Mouse (Mus musculus) ES-E14 (cell line): ENCODE measurements at regions not wholly inside any gene's neighbourhood (a gene's known extent, or its start where the extent isn't known, plus 50 kb on each side); places are given as distances from the start of the nearest gene placed in this dataset.

Source experiments
- DNase-seq: peaks from one replicate; pipeline ENCODE4 v3.0.0-alpha.2; 2013; ENCODE audit warnings: low read depth, low spot score
- H3K27ac ChIP-seq: 2 replicates; pipeline ENCODE4 v1.5.1; 2012; ENCODE audit warnings: low read depth, mild to moderate bottlenecking, low read length, moderate library complexity, mixed read lengths; ENCODE audit not compliant: poor library complexity, insufficient read depth, severe bottlenecking
- H3K36me3 ChIP-seq: 2 replicates; pipeline ENCODE4 v1.6.1; 2012; ENCODE audit warnings: mild to moderate bottlenecking, low read length, moderate library complexity, mixed read lengths; ENCODE audit not compliant: control insufficient read depth, poor library complexity, insufficient read depth, severe bottlenecking
- H3K4me1 ChIP-seq, 2 experiments: fragments of 150-350 bp in 1 of 2; sonication (generic) in 1 of 2; 2 replicates each; pipeline ENCODE4 v1.6.1; 2012; ENCODE audit warnings: low read length in 2 of 2, mild to moderate bottlenecking in 1 of 2, mixed read lengths in 1 of 2; ENCODE audit not compliant: control insufficient read depth in 2 of 2, insufficient read depth in 2 of 2, poor library complexity in 1 of 2
- H3K4me3 ChIP-seq, 2 experiments: fragments of 150-350 bp in 1 of 2; sonication (generic) in 1 of 2; 2 replicates each; pipeline ENCODE4 v1.5.1; 2012; ENCODE audit warnings: low read length in 2 of 2, low read depth in 1 of 2, mild to moderate bottlenecking in 1 of 2, mixed read lengths in 1 of 2; ENCODE audit not compliant: insufficient read depth in 1 of 2, poor library complexity in 1 of 2, severe bottlenecking in 1 of 2
- H3K9ac ChIP-seq: 2 replicates; pipeline ENCODE4 v1.6.1; 2012; ENCODE audit warnings: low read depth, mild to moderate bottlenecking, low read length, mixed read lengths; ENCODE audit not compliant: poor library complexity, insufficient read depth, severe bottlenecking
- H3K9me3 ChIP-seq: fragments of 150-350 bp; sonication (generic); 2 replicates; pipeline ENCODE4 v1.6.1; 2012; ENCODE audit warnings: low read depth, mild to moderate bottlenecking, low read length; ENCODE audit not compliant: control insufficient read depth, insufficient read depth
- CHD2 ChIP-seq: IDR thresholded peaks from 2 replicates; pipeline ENCODE4 v1.6.1; 2014; ENCODE audit warnings: mild to moderate bottlenecking, low read depth, low read length, inconsistent platforms
- HCFC1 ChIP-seq: IDR thresholded peaks from 2 replicates; pipeline ENCODE4 v1.6.1; 2012; ENCODE audit warnings: low read length, inconsistent platforms, borderline replicate concordance; ENCODE audit not compliant: insufficient read depth
- MAFK ChIP-seq: IDR thresholded peaks from 2 replicates; pipeline ENCODE4 v1.6.1; 2014; ENCODE audit warnings: mild to moderate bottlenecking, low read depth, low read length, inconsistent platforms; ENCODE audit not compliant: insufficient read depth
- ZC3H11A ChIP-seq: IDR thresholded peaks from 2 replicates; pipeline ENCODE4 v1.6.1; 2012; ENCODE audit warnings: low read depth, mild to moderate bottlenecking, inconsistent platforms, low read length, borderline replicate concordance
- ZNF384 ChIP-seq: IDR thresholded peaks from 2 replicates; pipeline ENCODE4 v1.6.1; 2012; ENCODE audit warnings: low read depth, low read length, inconsistent platforms
- in situ Hi-C, 2 experiments: fragments of 600-800 bp; cut with MboI; formaldehyde crosslinking; loops; one replicate each; pipeline ENCODE4 v1.15.1; 2025; ENCODE audit warnings: low sequenced_read_pairs in 2 of 2, inconsistent platforms in 1 of 2; ENCODE audit not compliant: unreplicated experiment in 2 of 2

- in situ Hi-C loops, result no loop called here
- Histone ChIP-seq H3K4me1 (no peaks in the 10 kb centered on the region), H3K36me3 (no peaks in the 10 kb centered on the region), H3K9me3 (no peaks in the 10 kb centered on the region), H3K9ac (no peak overlapping the region), H3K4me3 (no peak overlapping the region), H3K27ac (no peak overlapping the region)
- no peak for DNase-seq
- TF ChIP-seq HCFC1 (no peak), MAFK (no peak), CHD2 (no peak)
Measured at GRCm38 (mm10) chr8:86180793-86181192, 340.0 kb downstream of the Phkb start.

DNA sequence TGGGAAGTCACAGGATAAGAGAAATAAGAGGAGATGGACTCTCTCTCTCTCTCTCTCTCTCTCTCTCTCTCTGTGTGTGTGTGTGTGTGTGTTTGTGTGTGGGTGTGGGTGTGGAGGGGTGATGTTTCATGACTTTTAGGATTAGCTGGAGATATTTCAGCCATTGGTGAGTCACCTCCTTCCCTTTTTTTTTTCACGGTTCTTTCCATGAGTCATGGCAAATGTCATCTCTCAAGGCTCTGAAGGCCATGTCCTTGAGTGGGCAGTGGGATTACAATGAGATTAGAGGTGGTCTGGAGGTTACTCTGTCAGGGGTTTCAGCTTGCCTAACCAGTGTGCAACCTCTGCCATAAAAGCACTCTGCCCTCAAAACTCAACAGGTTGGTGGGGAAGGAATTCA, 329.3 kb downstream of the Phkb start:
- DNase-seq, result no peak
- in situ Hi-C loops, result no loop called here
- Histone ChIP-seq H3K36me3 (no peaks in the 10 kb centered on the region), H3K9me3 (no peaks in the 10 kb centered on the region), H3K9ac (no peak overlapping the region), H3K27ac (no peak overlapping the region), H3K4me3 (no peak overlapping the region), H3K4me1 (no peaks in the 10 kb centered on the region)
- TF ChIP-seq CHD2 (no peak), HCFC1 (no peak)

- Histone ChIP-seq H3K9me3 (no peaks in the 10 kb centered on the region), H3K27ac (no peak overlapping the region), H3K36me3 (no peaks in the 10 kb centered on the region), H3K9ac (no peak overlapping the region), H3K4me3 (no peak overlapping the region), H3K4me1 (no peaks in the 10 kb centered on the region)
- TF ChIP-seq HCFC1 (no peak), MAFK (no peak), ZNF384 (no peak), CHD2 (no peak), ZC3H11A (no peak)
- no peak for DNase-seq
- in situ Hi-C loops, result no loop called here
Measured at GRCm38 (mm10) chr8:86164818-86165217, 324.1 kb downstream of the Phkb start.

GRCm38 (mm10) chr8:86159074-86159783, 318.5 kb downstream of the Phkb start:
- Histone ChIP-seq H3K36me3 (no peaks in the 10 kb centered on the region), H3K9me3 (no peaks in the 10 kb centered on the region), H3K27ac (no peak overlapping the region), H3K4me1 (no peaks in the 10 kb centered on the region), H3K9ac (no peak overlapping the region), H3K4me3 (no peak overlapping the region)
- TF ChIP-seq ZNF384 (no peak), ZC3H11A (no peak), HCFC1 (no peak), MAFK (no peak), CHD2 (no peak)
- in situ Hi-C loops, result no loop called here
- DNase-seq, result no peak

GRCm38 (mm10) chr8:86147586-86147985, 306.8 kb downstream of the Phkb start:
- DNase-seq, result no peak
- TF ChIP-seq ZC3H11A (no peak), MAFK (no peak), CHD2 (no peak), ZNF384 (no peak), HCFC1 (no peak)
- no peak overlapping the region for H3K4me3 ChIP-seq
- H3K9me3 ChIP-seq, result no peaks in the 10 kb centered on the region
- H3K36me3 ChIP-seq, result no peaks in the 10 kb centered on the region
- in situ Hi-C loops, result no loop called here
- no peak overlapping the region for H3K9ac ChIP-seq
- H3K4me1 ChIP-seq, result no peaks in the 10 kb centered on the region
- no peak overlapping the region for H3K27ac ChIP-seq
